Mouse (Mus musculus): Measurements from ENCODE around the gene Hoxc6. TPM values are rescaled to one million over a fixed set of nuclear protein-coding genes. Genes with fewer than 3 reads are reported as not detected.

Hoxc6 gene
- polyA plus RNA-seq, 1 experiment from 2014 or later: 46.8 TPM

DNA sequence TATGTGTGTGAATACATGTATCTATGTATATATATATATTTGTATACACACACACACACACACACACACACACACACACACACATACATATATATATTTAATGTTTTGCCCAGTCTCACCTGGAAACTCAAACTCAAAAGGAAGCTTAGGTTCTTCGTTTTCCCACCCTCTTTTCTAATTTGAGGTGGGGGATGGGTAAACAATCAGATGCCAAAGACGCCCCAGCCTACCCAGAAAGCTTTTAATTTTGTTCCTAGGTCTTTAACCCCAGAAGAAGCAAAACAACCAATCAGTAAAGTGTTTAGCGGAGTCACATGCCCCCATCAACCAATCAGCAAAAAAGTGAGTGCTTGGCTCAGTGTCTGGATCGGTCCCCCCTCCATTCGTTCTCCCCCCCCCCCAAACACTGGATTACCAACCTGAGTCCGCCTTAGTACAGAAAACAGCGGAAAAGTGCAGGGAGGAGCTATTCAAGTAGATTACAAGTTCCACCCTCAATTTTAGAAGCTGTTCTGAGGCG is 22.9 kb downstream of the Hoxc6 start:
- Histone ChIP-seq H3K36me3 (no peaks in the 10 kb centered on the region), H3K4me3 (peak overlapping the region; percentile 19), H3K4me1 (replicated peaks) (peaks cover 100% of the 10 kb centered on the region), H3K27ac (replicated peaks) (peak overlapping the region; percentile 49), H3K9me3 (no peaks in the 10 kb centered on the region), H3K27me3 (peaks cover under 1% of the 10 kb centered on the region; the same call in 1 of the 2 replicates), H3K4me2 (peak overlapping the region; percentile 91), H3K9ac (peak overlapping the region; percentile 22; the same call in 1 of the 2 replicates)
- ATAC-seq (ENCODE audit: low read depth): no peak
- 6% methylated on average over 8 of the region's 8 CpGs for WGBS

DNA sequence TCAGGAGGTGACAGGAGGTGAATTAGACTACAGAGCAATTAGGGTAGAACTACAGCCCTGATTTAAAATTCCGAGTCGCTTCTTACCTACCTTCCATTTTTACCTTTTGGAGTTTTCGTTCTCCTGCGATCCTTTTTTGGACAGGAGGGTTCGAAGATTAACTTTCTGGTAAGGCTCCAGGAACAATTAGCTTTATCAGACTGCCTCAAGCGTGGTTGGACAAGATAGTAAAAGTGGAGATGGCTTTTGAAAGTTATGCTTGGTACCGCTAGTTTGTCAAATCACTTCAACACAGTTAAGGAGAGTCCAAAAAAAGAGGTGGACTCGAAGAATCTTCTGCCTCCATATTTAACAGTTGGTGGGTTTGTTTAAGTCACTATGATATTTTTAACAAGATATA is 23.5 kb downstream of the Hoxc6 start:
- Histone ChIP-seq H3K4me3 (peak overlapping the region; percentile 19), H3K36me3 (no peaks in the 10 kb centered on the region), H3K4me2 (peak overlapping the region; percentile 91), H3K9me3 (no peaks in the 10 kb centered on the region), H3K4me1 (replicated peaks) (peaks cover 100% of the 10 kb centered on the region), H3K27me3 (no peaks in the 10 kb centered on the region; the same call in 1 of the 2 replicates), H3K9ac (peak overlapping the region; percentile 58; the same call in 1 of the 2 replicates), H3K27ac (replicated peaks) (peak overlapping the region; percentile 49)
- WGBS: 10% methylated on average over 8 of the region's 8 CpGs
- ATAC-seq (ENCODE audit: low read depth): no peak

DNA sequence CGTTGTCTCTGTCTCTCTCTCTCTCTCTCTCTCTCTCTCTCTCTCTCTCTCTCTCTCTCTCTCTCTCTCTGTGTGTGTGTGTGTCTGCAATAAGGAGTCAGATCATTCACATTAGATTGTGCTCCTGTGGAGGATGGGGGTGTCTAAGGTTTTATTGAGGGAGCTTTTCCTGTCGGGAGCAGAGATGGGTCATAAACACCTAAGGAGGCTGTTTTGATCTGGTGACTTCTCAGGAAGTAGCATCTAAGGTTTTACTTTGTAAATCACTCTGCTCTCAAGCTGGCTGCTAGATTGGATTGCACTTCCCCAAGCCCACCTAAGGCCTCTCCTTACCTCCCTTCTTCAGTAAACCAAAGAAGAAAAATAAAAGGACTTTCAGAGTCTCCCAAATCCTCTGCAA is 26.1 kb downstream of the Hoxc6 start:
- ATAC-seq (ENCODE audit: low read depth): no peak
- H3K4me1 ChIP-seq (replicated peaks): peaks cover 100% of the 10 kb centered on the region
- 9% methylated on average over 2 of the region's 2 CpGs for WGBS
- H3K9me3 ChIP-seq: no peaks in the 10 kb centered on the region
- no peaks in the 10 kb centered on the region for H3K36me3 ChIP-seq
- no peaks in the 10 kb centered on the region for H3K27me3 ChIP-seq
- no peak overlapping the region for H3K4me3 ChIP-seq
- peak overlapping the region; percentile 63 for H3K4me2 ChIP-seq
- H3K9ac ChIP-seq: peak overlapping the region; percentile 52; the same call in 1 of the 2 replicates
- peak overlapping the region; percentile 92 for H3K27ac ChIP-seq (replicated peaks)

DNA sequence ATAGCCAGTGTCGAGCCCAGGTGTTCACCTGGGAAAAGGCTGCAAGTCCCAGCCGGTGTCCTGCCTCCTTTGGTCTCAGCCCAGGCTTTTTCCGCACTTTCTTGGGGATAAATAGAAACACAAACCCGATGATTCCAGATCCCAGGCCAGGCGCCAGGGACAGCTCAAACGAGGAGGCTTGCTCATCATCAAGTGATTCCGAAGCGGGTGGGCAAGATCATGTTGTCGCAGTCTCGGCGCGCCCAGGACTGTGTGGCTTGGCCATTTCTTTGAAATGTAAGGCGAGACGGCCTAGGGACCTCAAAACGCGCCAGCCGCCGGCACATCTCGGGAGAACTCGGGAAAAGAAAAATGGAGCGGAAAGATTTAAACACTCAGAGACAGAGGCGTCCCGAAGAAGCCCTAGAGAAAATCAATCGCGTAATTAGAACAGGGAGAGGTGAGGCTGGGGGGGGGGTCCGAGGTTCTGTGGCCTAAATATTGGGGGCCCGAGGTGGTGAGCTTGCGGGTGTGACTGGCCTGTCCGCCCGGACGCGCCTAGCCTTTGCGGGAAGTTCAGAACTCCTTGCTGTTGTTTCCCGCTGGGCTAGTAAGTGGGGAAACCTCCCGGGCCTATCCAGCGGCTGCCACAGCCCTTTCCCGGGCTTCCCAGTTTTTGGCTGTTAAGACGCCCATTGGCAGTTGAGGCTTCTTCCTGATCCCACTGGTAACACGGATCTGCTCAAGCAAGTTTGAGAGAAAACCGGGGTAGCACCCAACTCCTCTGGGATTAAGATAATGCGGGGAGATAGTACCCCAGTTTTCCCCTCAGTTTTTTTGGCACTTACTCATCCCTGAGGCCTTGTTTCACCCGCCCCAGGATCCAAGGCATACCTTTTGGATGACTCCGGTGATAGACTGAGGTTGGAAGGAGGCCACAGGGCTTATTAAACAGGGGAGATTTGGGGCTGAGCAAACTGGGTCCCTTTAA is 29.5 kb downstream of the Hoxc6 start:
- 3% methylated on average over 43 of the region's 43 CpGs for WGBS
- ATAC-seq (ENCODE audit: low read depth): no peak
- H3K27ac ChIP-seq (replicated peaks): peak overlapping the region; percentile 92
- H3K27me3 ChIP-seq: no peaks in the 10 kb centered on the region
- peak overlapping the region; percentile 38 for H3K4me3 ChIP-seq
- no peaks in the 10 kb centered on the region for H3K9me3 ChIP-seq
- H3K9ac ChIP-seq: peak overlapping the region; percentile 81
- peaks cover 97% of the 10 kb centered on the region for H3K4me1 ChIP-seq (replicated peaks)
- no peaks in the 10 kb centered on the region for H3K36me3 ChIP-seq
- H3K4me2 ChIP-seq: peak overlapping the region; percentile 63

DNA sequence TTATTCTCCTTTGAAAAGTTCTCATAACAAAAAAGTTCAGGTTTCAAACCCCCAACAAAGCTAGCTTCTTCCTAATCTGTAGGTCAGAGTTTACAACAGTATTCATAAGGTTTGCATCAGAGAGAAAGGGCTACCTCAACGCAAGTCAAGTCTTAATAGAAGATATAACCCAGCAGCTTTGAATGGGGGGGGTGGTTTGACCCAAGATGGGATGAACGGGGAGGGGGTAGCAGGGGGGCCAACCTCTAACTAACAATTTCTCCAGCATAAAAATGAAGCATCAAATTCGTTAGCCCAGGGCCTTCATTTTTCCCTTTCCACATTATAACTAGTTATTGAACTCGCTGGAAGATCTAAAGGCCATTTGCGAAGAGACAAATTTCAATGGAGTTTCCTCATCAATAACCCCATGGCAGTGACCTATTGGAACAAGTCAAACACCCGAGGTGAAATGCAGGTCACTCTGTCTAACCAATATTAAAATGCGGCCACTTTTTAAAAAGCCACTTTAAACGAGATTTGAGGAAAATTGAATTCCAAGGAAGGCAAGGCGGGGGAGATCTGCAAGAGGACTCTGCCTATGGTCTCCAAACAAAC is 31.0 kb downstream of the Hoxc6 start:
- Histone ChIP-seq H3K27ac (replicated peaks) (peak overlapping the region; percentile 92), H3K4me3 (peak overlapping the region; percentile 38; the same call in 1 of the 2 replicates), H3K36me3 (no peaks in the 10 kb centered on the region), H3K4me2 (peak overlapping the region; percentile 63), H3K9me3 (no peaks in the 10 kb centered on the region), H3K9ac (peak overlapping the region; percentile 81; the same call in 1 of the 2 replicates), H3K4me1 (replicated peaks) (peaks cover 97% of the 10 kb centered on the region), H3K27me3 (no peaks in the 10 kb centered on the region)
- WGBS: 19% methylated on average over 9 of the region's 9 CpGs
- no peak for ATAC-seq (ENCODE audit: low read depth)

DNA sequence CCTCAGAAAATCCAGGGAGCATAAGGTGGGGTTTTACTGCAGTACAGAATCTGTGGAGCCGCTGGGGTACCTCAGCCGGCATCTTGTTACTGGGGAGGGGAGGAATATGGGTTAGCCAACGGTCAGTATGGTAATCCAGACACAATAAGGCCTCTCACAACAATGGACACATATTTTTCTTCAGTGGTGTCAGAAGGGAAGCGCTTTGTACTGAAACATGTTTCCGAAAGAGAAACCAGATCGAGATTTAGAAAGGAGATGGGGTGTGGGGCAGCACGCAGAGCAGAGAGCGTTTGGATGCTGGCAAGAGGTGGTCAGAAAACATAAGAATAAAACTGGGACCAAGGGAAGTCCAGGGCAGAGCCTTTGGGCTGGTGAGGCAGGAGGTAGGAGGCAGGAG is 32.1 kb downstream of the Hoxc6 start:
- 7% methylated on average over 8 of the region's 8 CpGs for WGBS
- Histone ChIP-seq H3K36me3 (no peaks in the 10 kb centered on the region), H3K4me3 (peak overlapping the region; percentile 19), H3K27me3 (no peaks in the 10 kb centered on the region), H3K9ac (peak overlapping the region; percentile 70), H3K4me1 (replicated peaks) (peaks cover 97% of the 10 kb centered on the region), H3K27ac (replicated peaks) (peak overlapping the region; percentile 92), H3K9me3 (no peaks in the 10 kb centered on the region), H3K4me2 (peak overlapping the region; percentile 63)
- no peak for ATAC-seq (ENCODE audit: low read depth)

DNA sequence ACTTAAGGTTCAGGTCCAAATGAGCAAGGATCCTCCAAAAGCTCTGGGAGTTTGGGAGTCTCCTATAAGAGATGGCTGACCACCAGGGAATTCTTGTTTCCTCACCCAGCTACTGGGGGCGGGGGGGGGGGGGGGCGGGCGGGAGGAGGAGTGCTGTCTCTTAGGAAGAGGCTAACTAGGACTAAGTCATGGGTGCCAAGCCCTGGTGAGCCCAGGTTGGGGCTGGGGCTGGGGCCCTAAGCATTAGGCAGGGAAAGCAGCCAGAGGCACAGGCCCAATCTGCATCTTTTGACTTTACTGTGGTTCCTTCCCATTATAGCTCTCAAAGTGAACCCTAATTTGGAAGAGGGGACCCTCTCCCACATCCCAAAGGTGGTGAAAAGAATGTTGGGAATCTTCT is 34.1 kb downstream of the Hoxc6 start:
- Histone ChIP-seq H3K9me3 (no peaks in the 10 kb centered on the region), H3K9ac (peak overlapping the region; percentile 62), H3K4me2 (peak overlapping the region; percentile 67), H3K36me3 (no peaks in the 10 kb centered on the region), H3K4me1 (replicated peaks) (peaks cover 97% of the 10 kb centered on the region), H3K4me3 (peak overlapping the region; percentile 22; the same call in 1 of the 2 replicates), H3K27me3 (no peaks in the 10 kb centered on the region), H3K27ac (replicated peaks) (peak overlapping the region; percentile 97)
- 0% methylated on average over 2 of the region's 3 CpGs for WGBS
- ATAC-seq (ENCODE audit: low read depth): no peak

DNA sequence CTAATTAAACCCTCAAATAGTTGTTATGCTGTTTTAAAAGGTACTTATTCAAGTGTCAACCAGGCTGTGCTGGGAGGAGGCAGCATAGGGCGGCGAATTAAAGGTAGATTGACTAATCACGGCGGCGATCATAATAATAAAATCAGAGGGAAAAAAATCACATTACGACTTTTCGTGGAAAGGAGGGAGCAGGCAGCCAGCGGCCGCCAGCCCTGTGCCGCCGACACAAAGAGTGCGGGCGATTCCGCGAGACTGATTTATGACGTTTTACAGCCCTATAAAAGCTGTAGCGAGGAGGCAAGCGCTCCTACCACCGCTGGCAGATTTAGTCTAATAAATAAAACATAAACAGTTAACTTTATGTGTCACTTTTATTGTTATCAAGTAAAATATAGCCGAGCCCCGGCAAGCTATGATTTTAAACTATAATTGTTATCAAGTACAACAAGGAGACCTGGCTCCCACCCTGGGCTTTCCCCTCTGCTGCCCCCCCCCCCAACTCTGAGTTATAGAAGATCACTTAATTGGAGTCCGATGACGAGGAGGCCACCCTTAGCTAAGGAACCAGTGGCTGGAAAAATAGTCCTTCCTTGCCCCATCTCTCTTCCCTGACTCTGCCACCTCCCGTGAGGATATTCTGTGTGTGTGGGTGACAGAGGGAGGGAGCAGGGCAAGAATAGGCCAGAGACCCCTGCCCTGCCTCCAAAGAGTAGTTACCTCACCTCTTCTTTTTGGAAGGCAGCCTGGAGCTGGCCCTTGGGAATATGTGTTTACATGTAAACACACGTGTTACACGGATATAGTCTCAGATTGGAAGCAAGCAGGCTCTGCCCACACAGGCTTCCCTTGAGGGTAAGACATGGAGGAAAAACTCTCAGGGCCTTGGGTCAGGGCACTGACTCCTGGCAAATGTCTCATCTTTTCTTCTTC is 34.9 kb downstream of the Hoxc6 start:
- Histone ChIP-seq H3K4me1 (replicated peaks) (peaks cover 97% of the 10 kb centered on the region), H3K4me2 (peak overlapping the region; percentile 67), H3K9me3 (no peaks in the 10 kb centered on the region), H3K36me3 (no peaks in the 10 kb centered on the region), H3K4me3 (peak overlapping the region; percentile 22), H3K27me3 (no peaks in the 10 kb centered on the region), H3K9ac (peak overlapping the region; percentile 62), H3K27ac (replicated peaks) (peak overlapping the region; percentile 97)
- peak; percentile 59 for ATAC-seq (ENCODE audit: low read depth)
- 1% methylated on average over 26 of the region's 26 CpGs for WGBS

DNA sequence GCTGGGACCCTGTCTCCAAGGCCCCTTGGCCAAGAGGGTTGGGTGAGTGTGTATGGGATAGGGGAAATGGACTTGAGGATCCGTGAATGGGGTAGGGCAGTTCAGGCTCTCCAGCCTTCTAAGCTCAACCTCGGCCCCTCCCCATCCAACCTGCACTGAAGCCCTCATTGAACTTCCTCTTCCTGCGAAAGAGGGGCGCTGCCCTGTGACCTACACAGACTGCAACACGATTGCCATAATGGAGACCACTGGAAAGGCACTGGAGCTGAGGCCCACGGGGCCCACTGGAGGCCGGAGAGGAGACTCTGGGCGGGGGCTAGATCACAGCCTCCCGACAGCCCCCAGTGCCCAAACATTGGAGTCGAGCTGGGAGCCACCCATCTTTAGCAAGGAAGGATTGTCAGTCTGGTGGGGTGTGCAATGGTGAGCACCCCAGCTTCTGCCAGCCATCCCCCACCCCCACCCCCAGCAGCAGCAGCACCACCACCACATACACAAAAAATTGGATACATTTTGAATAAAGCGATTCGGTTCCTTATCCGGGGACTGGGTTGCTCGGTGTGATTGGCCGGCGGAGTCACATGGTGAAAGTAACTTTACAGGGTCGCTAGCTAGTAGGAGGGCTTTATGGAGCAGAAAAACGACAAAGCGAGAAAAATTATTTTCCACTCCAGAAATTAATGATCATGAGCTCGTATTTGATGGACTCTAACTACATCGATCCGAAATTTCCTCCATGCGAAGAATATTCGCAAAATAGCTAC is 36.2 kb downstream of the Hoxc6 start:
- H3K4me1 ChIP-seq (replicated peaks): peaks cover 97% of the 10 kb centered on the region
- H3K9ac ChIP-seq: peak overlapping the region; percentile 77
- H3K27ac ChIP-seq (replicated peaks): peak overlapping the region; percentile 97
- H3K4me3 ChIP-seq: peak overlapping the region; percentile 46
- peak; percentile 26; the same call in 1 of the 2 replicates for ATAC-seq (ENCODE audit: low read depth)
- no peaks in the 10 kb centered on the region for H3K27me3 ChIP-seq
- peak overlapping the region; percentile 67 for H3K4me2 ChIP-seq
- H3K36me3 ChIP-seq: no peaks in the 10 kb centered on the region
- H3K9me3 ChIP-seq: no peaks in the 10 kb centered on the region
- WGBS: 2% methylated on average over 24 of the region's 24 CpGs

DNA sequence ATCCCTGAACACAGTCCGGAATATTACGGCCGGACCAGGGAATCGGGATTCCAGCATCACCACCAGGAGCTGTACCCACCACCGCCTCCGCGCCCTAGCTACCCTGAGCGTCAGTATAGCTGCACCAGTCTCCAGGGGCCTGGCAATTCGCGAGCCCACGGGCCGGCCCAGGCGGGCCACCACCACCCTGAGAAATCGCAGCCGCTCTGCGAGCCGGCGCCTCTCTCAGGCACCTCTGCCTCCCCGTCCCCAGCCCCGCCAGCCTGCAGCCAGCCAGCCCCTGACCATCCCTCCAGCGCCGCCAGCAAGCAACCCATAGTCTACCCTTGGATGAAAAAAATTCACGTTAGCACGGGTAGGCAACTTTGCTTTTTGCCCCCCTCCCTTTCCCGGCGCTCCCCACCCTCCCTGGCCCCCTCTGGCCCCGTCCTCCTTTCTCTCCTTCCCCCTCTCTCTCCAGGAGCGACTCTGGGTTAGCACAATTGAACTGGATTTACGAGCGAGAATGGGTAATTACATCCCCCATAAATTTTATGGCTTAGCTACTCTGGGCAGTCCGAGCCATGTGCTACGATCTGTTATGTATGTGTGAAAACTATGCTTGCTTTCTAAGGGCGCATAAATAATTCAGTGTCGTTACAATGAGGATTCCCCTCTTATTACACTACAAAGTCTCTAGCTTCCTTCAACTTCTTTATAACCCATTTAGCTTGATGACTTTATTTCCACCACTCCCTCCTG is 36.9 kb downstream of the Hoxc6 start:
- H3K4me1 ChIP-seq (replicated peaks): peaks cover 97% of the 10 kb centered on the region
- ATAC-seq (ENCODE audit: low read depth): peak; percentile 90
- H3K36me3 ChIP-seq: no peaks in the 10 kb centered on the region
- under 1% methylated on average over 34 of the region's 34 CpGs for WGBS
- H3K9ac ChIP-seq: peak overlapping the region; percentile 77
- H3K27me3 ChIP-seq: no peaks in the 10 kb centered on the region
- H3K4me2 ChIP-seq: peak overlapping the region; percentile 67
- no peaks in the 10 kb centered on the region for H3K9me3 ChIP-seq
- peak overlapping the region; percentile 97 for H3K27ac ChIP-seq (replicated peaks)
- peak overlapping the region; percentile 46 for H3K4me3 ChIP-seq
